In the genomic region with DNA sequence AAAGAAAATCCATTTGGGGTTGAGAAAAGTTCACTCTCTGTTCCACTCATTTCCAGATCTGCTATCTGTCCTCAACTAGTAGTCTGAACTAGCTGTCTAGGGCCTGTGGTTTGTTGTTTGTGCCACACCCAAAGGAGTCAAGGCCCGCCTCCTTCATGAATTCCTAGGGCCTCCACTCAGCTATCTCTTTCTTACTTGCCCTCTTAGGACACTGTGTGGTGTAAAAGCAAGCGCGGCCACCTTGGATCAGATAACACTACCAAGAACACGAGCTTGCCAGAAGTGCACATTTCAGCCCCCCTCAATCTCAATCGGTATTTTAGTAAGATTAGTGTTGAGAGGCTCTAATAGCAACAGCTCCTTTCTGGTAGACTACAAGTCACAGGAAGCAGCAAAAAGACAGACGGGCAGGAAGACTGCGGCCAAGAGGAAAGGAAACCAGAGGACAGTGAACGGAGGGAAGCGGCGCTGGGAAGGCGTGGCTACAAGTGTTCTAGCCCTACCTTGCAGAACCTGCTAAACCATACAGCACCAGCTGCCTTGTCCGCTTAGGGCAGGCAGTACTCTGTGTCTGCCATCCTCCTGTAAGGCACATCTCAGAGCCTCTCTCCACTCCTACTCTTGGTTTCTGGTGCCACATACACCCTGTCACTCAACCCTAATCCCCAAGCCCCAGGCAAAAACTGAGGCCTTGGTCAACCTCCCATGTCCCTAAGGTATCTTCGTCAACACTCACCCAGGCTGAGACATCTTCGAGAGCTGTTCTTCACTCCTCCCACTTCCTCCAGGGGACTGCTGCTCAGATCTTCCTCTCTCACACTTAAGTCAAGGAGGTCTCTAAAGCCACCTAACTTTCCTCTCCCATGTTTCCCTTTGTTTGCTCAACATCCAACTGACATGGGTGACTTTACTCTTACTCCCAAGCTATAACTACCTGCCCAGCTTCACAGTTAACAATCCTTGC, we compare ENCODE assay signal across 8 mouse cellular contexts. TPM values are rescaled to one million over a fixed set of nuclear protein-coding genes. Genes with fewer than 3 reads are reported as not detected.
DNase-seq lines count a peak whose midpoint lies in the region; ATAC-seq and TF ChIP-seq lines count a peak whose summit lies in the region.

No protein-coding gene starts in this region.

- H3K4me1 ChIP-seq in E14TG2a.4 (replicated peaks; ENCODE audit: low read depth, low read length) = peaks cover 75% of the 10 kb centered on the region
- H3K4me1 ChIP-seq in heart, embryonic 12.5 days (replicated peaks) = peaks cover 36% of the 10 kb centered on the region
- peaks cover 56% of the 10 kb centered on the region for H3K4me1 ChIP-seq in liver, postnatal 0 days (ENCODE audit: insufficient read depth)
- H3K4me1 ChIP-seq in stomach, postnatal 0 days (replicated peaks; ENCODE audit: control insufficient read depth, insufficient read depth) = peaks cover 2% of the 10 kb centered on the region; the same call in 1 of the 2 replicates
- peaks cover 15% of the 10 kb centered on the region for H3K4me1 ChIP-seq in hindbrain, embryonic 16.5 days (ENCODE audit: control insufficient read depth, insufficient read depth, low read depth, low read length)

- H3K36me3 ChIP-seq in E14TG2a.4 (ENCODE audit: insufficient read depth, low read length) = peaks cover 18% of the 10 kb centered on the region
- no peaks in the 10 kb centered on the region for H3K36me3 ChIP-seq in heart, embryonic 12.5 days
- peaks cover 8% of the 10 kb centered on the region for H3K36me3 ChIP-seq in liver, postnatal 0 days (replicated peaks; ENCODE audit: insufficient read depth, low read length)
- no peaks in the 10 kb centered on the region for H3K36me3 ChIP-seq in stomach, postnatal 0 days (ENCODE audit: control insufficient read depth, insufficient read depth, low read length)
- no peaks in the 10 kb centered on the region for H3K36me3 ChIP-seq in hindbrain, embryonic 16.5 days (ENCODE audit: control insufficient read depth, insufficient read depth, low read length)

- H3K9ac ChIP-seq in heart, embryonic 12.5 days = no peak overlapping the region
- H3K9ac ChIP-seq in liver, postnatal 0 days (replicated peaks) = peak overlapping the region; percentile 62
- no peak overlapping the region for H3K9ac ChIP-seq in stomach, postnatal 0 days (ENCODE audit: low read length)
- H3K9ac ChIP-seq in hindbrain, embryonic 16.5 days (ENCODE audit: low read depth, low read length) = no peak overlapping the region

- H3K4me3 ChIP-seq in E14TG2a.4 (replicated peaks; ENCODE audit: low read length) = peak overlapping the region; percentile 49
- H3K4me3 ChIP-seq in heart, embryonic 12.5 days = no peak overlapping the region
- H3K4me3 ChIP-seq in liver, postnatal 0 days (ENCODE audit: low read depth, low read length) = peak overlapping the region; percentile 32
- peak overlapping the region; percentile 14; the same call in 1 of the 2 replicates for H3K4me3 ChIP-seq in stomach, postnatal 0 days (ENCODE audit: low read depth, low read length)
- no peak overlapping the region for H3K4me3 ChIP-seq in hindbrain, embryonic 16.5 days (ENCODE audit: low read length)

- H3K9me3 ChIP-seq in E14TG2a.4 (ENCODE audit: low read length) = no peaks in the 10 kb centered on the region
- no peaks in the 10 kb centered on the region for H3K9me3 ChIP-seq in heart, embryonic 12.5 days (replicated peaks)
- H3K9me3 ChIP-seq in liver, postnatal 0 days (ENCODE audit: low read length) = no peaks in the 10 kb centered on the region
- H3K9me3 ChIP-seq in stomach, postnatal 0 days (ENCODE audit: control insufficient read depth, low read length) = no peaks in the 10 kb centered on the region
- H3K9me3 ChIP-seq in hindbrain, embryonic 16.5 days (ENCODE audit: control insufficient read depth, low read length) = no peaks in the 10 kb centered on the region; the same call in 1 of the 2 replicates

- WGBS in heart, embryonic 12.5 days = 38% methylated on average over 14 of the region's 14 CpGs
- 23% methylated on average over 14 of the region's 14 CpGs for WGBS in liver, postnatal 0 days (ENCODE audit: insufficient replicate concordance)
- 35% methylated on average over 14 of the region's 14 CpGs for WGBS in stomach, postnatal 0 days
- WGBS in hindbrain, embryonic 16.5 days = 87% methylated on average over 14 of the region's 14 CpGs

- intact Hi-C loops in left cerebral cortex, postnatal 36 days (cut with DNase I) = no loop called here

- H3K27me3 ChIP-seq in E14TG2a.4 (ENCODE audit: insufficient read depth, low read length) = no peaks in the 10 kb centered on the region
- no peaks in the 10 kb centered on the region for H3K27me3 ChIP-seq in heart, embryonic 12.5 days (replicated peaks)
- H3K27me3 ChIP-seq in liver, postnatal 0 days (ENCODE audit: insufficient read depth, low read length) = no peaks in the 10 kb centered on the region
- H3K27me3 ChIP-seq in stomach, postnatal 0 days (ENCODE audit: control insufficient read depth, insufficient read depth, low read length) = no peaks in the 10 kb centered on the region
- H3K27me3 ChIP-seq in hindbrain, embryonic 16.5 days (replicated peaks; ENCODE audit: control insufficient read depth, insufficient read depth, low read length) = no peaks in the 10 kb centered on the region

- peak overlapping the region; percentile 60 for H3K27ac ChIP-seq in heart, embryonic 12.5 days (ENCODE audit: poor library complexity, severe bottlenecking)
- H3K27ac ChIP-seq in liver, postnatal 0 days (ENCODE audit: low read depth) = peak overlapping the region; percentile 88
- H3K27ac ChIP-seq in stomach, postnatal 0 days (replicated peaks) = peak overlapping the region; percentile 84
- H3K27ac ChIP-seq in hindbrain, embryonic 16.5 days (ENCODE audit: low read depth, low read length) = no peak overlapping the region

- TF ChIP-seq EP300 in liver, postnatal 0 days (IDR thresholded peaks at IDR 0.05; ENCODE audit: low read depth) = 0 out of 2 replicates have a peak, but pooled peaks have one; percentile 31
- no peak for TF ChIP-seq EP300 in stomach, postnatal 0 days (optimal IDR thresholded peaks at IDR 0.05)

- peak overlapping the region; percentile 44 for H3K4me2 ChIP-seq in heart, embryonic 12.5 days
- H3K4me2 ChIP-seq in liver, postnatal 0 days (ENCODE audit: low read depth, low read length) = peak overlapping the region; percentile 69
- H3K4me2 ChIP-seq in stomach, postnatal 0 days (replicated peaks; ENCODE audit: low read depth) = peak overlapping the region; percentile 28
- no peak overlapping the region for H3K4me2 ChIP-seq in hindbrain, embryonic 16.5 days (ENCODE audit: low read length)

- TF ChIP-seq CTCF in E14TG2a.4 (conservative IDR thresholded peaks at IDR 0.05; ENCODE audit: low read length) = no peak
- TF ChIP-seq CTCF in liver, postnatal 0 days (IDR thresholded peaks at IDR 0.05; ENCODE audit: low read depth) = no peak
- TF ChIP-seq CTCF in stomach, postnatal 0 days (IDR thresholded peaks at IDR 0.05; ENCODE audit: low read depth) = no peak

- peak; percentile 74 for DNase-seq in B cell, adult 2 months
- peak; percentile 60 for DNase-seq in liver, postnatal 0 days
- DNase-seq in stomach, postnatal 0 days (ENCODE audit: low spot score) = peak; percentile 69
- DNase-seq in left cerebral cortex, postnatal 36 days (ENCODE audit: low spot score in 2 of 2) = no peak
- no peak for DNase-seq in right cerebral cortex, adult 2 months (ENCODE audit: low spot score in 2 of 2)

- peak; percentile 80 for ATAC-seq in heart, embryonic 12.5 days (ENCODE audit: insufficient number of reproducible peaks, low FRiP score)
- peak; percentile 94 for ATAC-seq in liver, postnatal 0 days
- peak; percentile 85 for ATAC-seq in stomach, postnatal 0 days (ENCODE audit: low FRiP score, low TSS enrichment)
- ATAC-seq in hindbrain, embryonic 16.5 days = no peak

RNA-seq across cellular contexts. Expression of gene Tspan14, which starts 18.9 kb away (rescaled TPM):
- polyA plus RNA-seq in heart, embryonic 12.5 days (2016; fragmentation: Nextera tagmentation; extraction: Ambion mirVana) = 43.2 and 46.7 TPM in 2 replicates
- polyA plus RNA-seq in liver, postnatal 0 days (2015; fragmentation: Nextera tagmentation; extraction: Ambion mirVana) = 22.0 and 24.9 TPM in 2 replicates
- polyA plus RNA-seq in stomach, postnatal 0 days (2015; fragmentation: Nextera tagmentation; extraction: Ambion mirVana) = 38.1 and 38.8 TPM in 2 replicates
- 10 to 100 TPM; 54.2 to 56.6 TPM for total RNA-seq in left cerebral cortex, postnatal 36 days (2021)
- polyA plus RNA-seq in hindbrain, embryonic 16.5 days (2015; fragmentation: Nextera tagmentation; extraction: Ambion mirVana) = 52.5 and 60.6 TPM in 2 replicates

RNA-seq across cellular contexts. Expression of gene Sh2d4b, which starts 54.6 kb away (rescaled TPM):
- polyA plus RNA-seq in heart, embryonic 12.5 days (2016; fragmentation: Nextera tagmentation; extraction: Ambion mirVana) = 0.50 and 0.82 TPM in 2 replicates
- polyA plus RNA-seq in liver, postnatal 0 days (2015; fragmentation: Nextera tagmentation; extraction: Ambion mirVana) = 0.05 and 0.13 TPM in 2 replicates
- polyA plus RNA-seq in stomach, postnatal 0 days (2015; fragmentation: Nextera tagmentation; extraction: Ambion mirVana) = 0.07 and 0.22 TPM in 2 replicates
- total RNA-seq in left cerebral cortex, postnatal 36 days (2021) = 1 to 10 TPM; 2.7 to 7.9 TPM
- 0.54 and 0.69 TPM in 2 replicates for polyA plus RNA-seq in hindbrain, embryonic 16.5 days (2015; fragmentation: Nextera tagmentation; extraction: Ambion mirVana)

Comparison
In these comparisons a context has a peak if more than half of its experiments do, and no peak if none do; other contexts are left out.
1. DNase-seq: peak in B cell, adult 2 months (2 of 2), liver, postnatal 0 days (single experiment) and stomach, postnatal 0 days (single experiment); none in left cerebral cortex, postnatal 36 days (0 of 2) and right cerebral cortex, adult 2 months (0 of 2).
2. H3K4me3 ChIP-seq: peak in E14TG2a.4 (single experiment), liver, postnatal 0 days (single experiment) and stomach, postnatal 0 days (single experiment); none in heart, embryonic 12.5 days (single experiment) and hindbrain, embryonic 16.5 days (single experiment).